Mouse (Mus musculus) 416B (cell line): ENCODE measurements at regions not wholly inside any gene's neighbourhood (a gene's known extent, or its start where the extent isn't known, plus 50 kb on each side); places are given as distances from the start of the nearest gene placed in this dataset.

Source experiments
- DNase-seq: peaks from one replicate; pipeline ENCODE4 v3.0.0; 2011; ENCODE audit warnings: low read depth

DNA sequence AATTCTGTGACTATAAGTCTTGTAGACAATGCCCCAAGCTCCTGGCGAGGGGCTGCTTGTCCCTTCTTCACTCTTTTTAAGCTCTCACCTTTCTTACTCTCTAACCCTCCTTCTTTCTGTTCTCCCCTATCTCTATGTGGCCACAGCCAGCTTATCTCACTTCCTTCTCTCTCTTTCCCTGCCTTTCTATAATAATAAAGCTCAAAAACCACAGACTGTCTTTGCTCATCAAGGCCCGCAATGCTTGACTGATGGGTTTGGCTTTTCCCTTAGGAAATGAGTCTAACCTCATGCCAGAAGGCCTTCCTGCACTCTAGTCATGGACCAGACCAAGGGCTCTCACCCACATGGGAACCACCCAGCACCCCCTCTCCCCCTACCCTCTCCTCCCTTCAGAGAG, 760.3 kb upstream of the Cpxcr1 start:
- DNase-seq = peak; percentile 76
